In genomic region chr11:79689916-79690315, GRCm38 (mm10) we compare ENCODE assay signal across 27 mouse cellular contexts.
DNase-seq lines count a peak whose midpoint lies in the region; ATAC-seq and TF ChIP-seq lines count a peak whose summit lies in the region.
"Had no signal": no experiment of that assay in that cellular context is flagged by ENCODE, and none has a peak within 500 bp of the region (broad histone marks: within the 10 kb centered on the region; RNA-seq: fewer than 3 reads in every experiment).

No protein-coding gene starts in this region.

- no peak for ATAC-seq in frontal cortex, adult (ENCODE audit: low TSS enrichment)
- ATAC-seq: forebrain, embryonic 14.5 days; inflammation-experienced regulatory T-cells, adult 6 months; midbrain, embryonic 13.5 days had no signal

- peak; percentile 36 for TF ChIP-seq CTCF in gastrocnemius, adult 2 months (IDR thresholded peaks at IDR 0.05)
- peak; percentile 34 for TF ChIP-seq CTCF in left cerebral cortex, adult 2 months (IDR thresholded peaks at IDR 0.05)

- no peak for DNase-seq in gastrocnemius, adult 2 months
- DNase-seq in gastrocnemius, postnatal 36 days, result no peak
- no peak for DNase-seq in left cerebral cortex, adult 2 months (ENCODE audit: extremely low spot score in 1 of 2, low spot score in 2 of 2)
- no peak for DNase-seq in left cerebral cortex, postnatal 10 days (ENCODE audit: extremely low spot score in 1 of 2, low spot score in 2 of 2)
- DNase-seq in 3T3-L1 (ENCODE audit: low read depth, low spot score) (peak; percentile 28), ES-CJ7 (ENCODE audit: low read depth, low spot score) (peak; percentile 67)
- no peak for DNase-seq in urinary bladder, postnatal 10 days (ENCODE audit: low spot score)
- DNase-seq: adrenal gland, adult 2 months; B cell, adult 2 months; cerebellum, adult 18-20 months; cerebellum, postnatal 36 days; embryo, embryonic 11 days; gastrocnemius, postnatal 14 days; heart, adult 18-20 months; heart, postnatal 14 days; kidney, adult 8-10 months; kidney, postnatal 25 days; right cerebral cortex, postnatal 25 days; spleen, adult 18-20 months; thymus, postnatal 25 days had no signal

- intact Hi-C loops in gastrocnemius, adult 2 months (cut with DNase I), result no loop called here
- intact Hi-C loops in gastrocnemius, postnatal 36 days (cut with DNase I), result loop anchor here (5.0 kb wide), 1 partner anchor 272 kb away; the partner anchor contains the start of gene Utp6
- intact Hi-C loops in left cerebral cortex, adult 2 months (cut with DNase I), result no loop called here
- intact Hi-C loops in left cerebral cortex, postnatal 10 days (cut with DNase I), result no loop called here

- H3K27ac ChIP-seq in gastrocnemius, adult 2 months, result no peak overlapping the region
- H3K27ac ChIP-seq in left cerebral cortex, adult 2 months, result no peak overlapping the region
- H3K27ac ChIP-seq: heart, embryonic 13.5 days; hindbrain, embryonic 12.5 days; liver, embryonic 14.5 days; midbrain, embryonic 13.5 days had no signal

- H3K4me3 ChIP-seq in gastrocnemius, adult 2 months, result no peak overlapping the region
- no peak overlapping the region for H3K4me3 ChIP-seq in left cerebral cortex, adult 2 months
- H3K4me3 ChIP-seq: heart, embryonic 13.5 days; hindbrain, embryonic 12.5 days; midbrain, embryonic 13.5 days had no signal

Comparison
In these comparisons a context has a peak if more than half of its experiments do, and no peak if none do; other contexts are left out.
1. DNase-seq: peak in 3T3-L1 (single experiment) and ES-CJ7 (single experiment); none in gastrocnemius, adult 2 months (single experiment), gastrocnemius, postnatal 36 days (0 of 2), left cerebral cortex, adult 2 months (0 of 2), left cerebral cortex, postnatal 10 days (0 of 2) and urinary bladder, postnatal 10 days (single experiment).